Mouse (Mus musculus) left cerebral cortex, postnatal 25 days (tissue): ENCODE data around the gene Tmc7. TPM values are rescaled to one million over a fixed set of nuclear protein-coding genes. Genes with fewer than 3 reads are reported as not detected.

Experiments used
- DNase-seq, 2 experiments: peaks; one replicate each; pipeline ENCODE4 v3.0.0; 2022; ENCODE audit warnings: low spot score in 2 of 2, mixed read lengths in 1 of 2
- intact Hi-C: fragments of 180-260 bp; cut with DNase I; formaldehyde crosslinking; loops from one replicate; pipeline ENCODE4 v1.15.1; 2025
- total RNA-seq, 2 experiments: library from RNA; stranded (reverse); gene quantifications; 2 replicates each; pipeline ENCODE4 v1.2.3; 2021

The Tmc7 gene
- 10 to 100 TPM; 13.3 to 21.4 TPM for total RNA-seq

DNA sequence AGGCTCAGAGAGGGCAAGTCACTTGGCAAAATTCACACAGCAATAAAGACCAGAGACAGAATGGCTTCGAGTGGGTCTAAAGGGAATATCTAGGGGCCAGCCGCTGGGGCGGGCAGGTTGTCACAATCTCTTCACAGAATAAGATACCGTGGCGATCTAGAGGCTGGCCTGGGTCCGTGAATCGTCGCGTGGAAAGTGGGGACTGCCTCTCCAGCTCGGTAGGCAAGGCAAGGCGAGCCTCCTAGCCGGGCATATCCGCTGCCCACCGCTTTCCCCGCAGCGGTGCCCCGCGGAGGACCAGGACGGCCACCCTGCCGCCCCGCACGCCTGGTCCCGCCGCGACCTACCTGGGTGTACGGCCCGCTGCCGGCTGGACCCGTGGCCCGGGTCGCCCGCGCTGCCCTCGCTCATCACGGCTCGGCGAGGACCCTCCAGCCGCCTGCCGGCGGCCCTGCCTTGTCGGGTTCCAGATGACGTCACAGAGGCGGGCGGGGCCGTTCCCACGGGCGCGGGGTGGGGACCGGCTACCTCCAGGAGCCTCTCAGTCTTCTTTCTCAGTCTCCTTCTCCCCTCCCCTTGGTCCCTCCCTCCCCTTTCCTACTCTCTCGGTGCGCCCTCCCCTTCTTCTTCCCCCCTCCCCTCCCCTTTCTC lies at the start of gene Tmc7:
Tmc7 (minus strand) TSS at position 480 of the 651 bp plus-strand sequence.
- DNase-seq: peak; percentile 84 to 87
- intact Hi-C loops: no loop called here

DNA sequence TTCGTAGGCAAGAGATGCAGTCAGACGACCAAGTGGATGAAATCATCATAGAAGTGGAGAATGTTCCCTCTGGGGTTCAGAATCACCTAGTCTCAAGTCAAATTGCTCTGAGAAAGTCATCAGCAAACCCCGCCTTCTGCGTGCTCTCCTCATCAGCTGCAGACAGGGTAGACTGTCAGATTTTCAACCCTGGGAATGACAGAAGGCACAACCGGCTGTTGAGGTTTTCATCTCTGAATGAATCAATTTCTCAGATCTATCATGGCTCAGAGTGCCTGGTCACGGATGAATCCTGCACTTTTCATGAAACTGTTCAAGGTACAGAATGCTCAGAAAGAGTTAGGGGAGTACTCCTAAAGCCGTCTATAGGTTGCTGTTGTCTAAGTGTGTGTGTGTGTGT lies 49.4 kb upstream of the Tmc7 start:
- intact Hi-C loops: no loop called here
- DNase-seq: no peak

GRCm38 (mm10) chr7:118633094-118633493 lies 48.6 kb upstream of the Tmc7 start:
- intact Hi-C loops: no loop called here
- DNase-seq: no peak

- intact Hi-C loops: no loop called here
Measured at GRCm38 (mm10) chr7:118627550-118628298, 43.2 kb upstream of the Tmc7 start.

DNA sequence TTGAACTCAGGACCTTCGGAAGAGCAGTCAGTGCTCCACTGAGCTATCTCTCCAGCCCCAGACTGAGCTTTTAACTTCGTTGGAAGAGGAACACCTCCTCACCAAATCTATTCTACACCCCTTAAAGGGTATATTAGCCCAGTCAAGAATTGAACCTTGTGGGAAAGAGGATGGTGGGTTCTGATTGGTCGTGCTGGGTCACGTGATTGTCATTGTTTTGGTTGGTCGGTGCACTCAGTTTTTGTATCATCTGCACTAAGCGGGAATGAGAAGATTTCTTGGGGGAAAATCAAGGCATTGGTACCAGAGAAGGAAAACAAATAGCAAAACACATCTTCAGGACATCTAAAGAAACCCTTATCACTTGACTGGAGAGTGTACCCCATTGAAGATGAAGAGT lies 36.6 kb upstream of the Tmc7 start:
- intact Hi-C loops: no loop called here
- no peak for DNase-seq

More at GRCm38 (mm10) chr7:118627550-118628298, 43.2 kb upstream of the Tmc7 start:
- DNase-seq: no peak

GRCm38 (mm10) chr7:118620243-118620906 lies 35.8 kb upstream of the Tmc7 start:
- intact Hi-C loops: no loop called here
- no peak for DNase-seq

- DNase-seq: no peak
- intact Hi-C loops: no loop called here
Measured at GRCm38 (mm10) chr7:118618104-118618503, 33.6 kb upstream of the Tmc7 start.

- intact Hi-C loops: no loop called here
Measured at GRCm38 (mm10) chr7:118614076-118614475, 29.5 kb upstream of the Tmc7 start.

GRCm38 (mm10) chr7:118611933-118612332 lies 27.4 kb upstream of the Tmc7 start:
- no peak for DNase-seq
- intact Hi-C loops: no loop called here

More at GRCm38 (mm10) chr7:118614076-118614475, 29.5 kb upstream of the Tmc7 start:
- DNase-seq: no peak

GRCm38 (mm10) chr7:118611185-118611749 lies 26.7 kb upstream of the Tmc7 start:
- intact Hi-C loops: no loop called here
- DNase-seq: no peak

DNA sequence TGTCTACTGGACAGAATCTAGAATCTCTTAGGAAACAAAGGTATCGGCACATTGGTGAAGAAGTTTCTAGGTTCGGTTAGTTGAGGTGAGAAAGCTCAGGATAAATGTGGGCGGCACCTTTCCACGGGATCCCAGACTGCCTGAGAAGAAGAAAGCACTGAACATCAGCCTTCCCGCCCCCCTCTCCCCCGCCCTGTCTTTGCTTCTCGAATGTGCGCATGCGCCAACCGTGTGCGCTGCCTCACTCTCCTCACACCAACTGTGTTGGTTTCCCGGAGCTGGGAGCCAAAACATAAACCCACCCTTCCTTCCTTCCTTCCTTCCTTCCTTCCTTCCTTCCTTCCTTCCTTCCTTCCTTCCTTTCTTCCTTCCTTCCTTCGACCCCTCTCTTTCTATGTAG lies 26.2 kb upstream of the Tmc7 start:
- intact Hi-C loops: no loop called here

GRCm38 (mm10) chr7:118609815-118610214 lies 25.3 kb upstream of the Tmc7 start:
- intact Hi-C loops: no loop called here
- DNase-seq: no peak

More for the DNA sequence above, 26.2 kb upstream of the Tmc7 start:
- DNase-seq: no peak

GRCm38 (mm10) chr7:118604842-118605241 lies 20.3 kb upstream of the Tmc7 start:
- DNase-seq: no peak
- intact Hi-C loops: no loop called here

GRCm38 (mm10) chr7:118599954-118600631 lies 15.6 kb upstream of the Tmc7 start:
- no peak for DNase-seq
- intact Hi-C loops: no loop called here

DNA sequence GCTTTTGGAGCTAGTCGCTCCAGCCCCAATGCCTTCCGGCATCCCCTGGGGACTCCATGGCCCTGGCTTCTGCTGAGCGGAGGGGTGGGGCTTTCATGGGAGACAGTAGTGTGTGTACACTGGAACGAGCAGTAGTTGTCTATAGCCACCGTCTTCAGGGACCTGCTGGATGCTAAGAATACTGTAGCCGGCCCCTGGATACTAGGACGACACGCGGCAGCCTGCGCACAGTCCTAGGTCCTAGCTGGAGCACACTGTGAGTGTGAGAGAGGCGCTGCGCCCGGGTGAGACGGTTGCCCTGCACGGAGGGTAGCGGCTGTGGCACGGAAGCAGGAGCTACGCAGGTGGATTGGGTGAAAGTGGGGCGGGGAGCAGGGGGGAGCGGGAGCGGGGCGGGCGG lies 12.7 kb upstream of the Tmc7 start, which contains the start of gene Tmc5:
Tmc5 (plus strand) TSS at position 97 of the 400 bp plus-strand sequence.
- intact Hi-C loops: no loop called here
- no peak for DNase-seq

GRCm38 (mm10) chr7:118596271-118596670 lies 11.7 kb upstream of the Tmc7 start:
- no peak for DNase-seq
- intact Hi-C loops: no loop called here

GRCm38 (mm10) chr7:118595228-118595627 lies 10.7 kb upstream of the Tmc7 start:
- DNase-seq: peak; percentile 91 to 93
- intact Hi-C loops: loop anchor here (1.0 kb wide), 1 partner anchor 93 kb away; no protein-coding TSS in a partner anchor

DNA sequence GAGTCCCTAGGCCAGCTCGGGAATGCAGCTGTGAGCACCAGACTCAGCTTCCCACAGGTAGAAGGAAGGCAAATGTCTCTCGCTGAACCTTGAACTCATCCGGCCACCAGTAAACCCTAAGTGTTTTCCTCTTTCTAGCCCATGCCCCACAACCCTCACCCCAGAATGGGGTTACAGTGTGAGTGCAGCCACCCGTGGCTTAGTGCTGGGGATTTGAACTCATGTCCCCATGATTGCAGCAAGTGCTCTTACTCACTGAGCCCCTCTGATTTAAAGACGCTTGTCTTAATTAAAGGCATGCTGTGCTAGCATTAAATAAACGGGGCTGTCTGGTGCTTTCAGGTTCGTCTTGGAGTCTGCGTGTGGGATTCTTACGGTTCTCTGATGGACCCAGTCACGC lies 10.1 kb upstream of the Tmc7 start:
- DNase-seq: no peak
- intact Hi-C loops: loop anchor here (1.0 kb wide), 1 partner anchor 94 kb away; no protein-coding TSS in a partner anchor

DNA sequence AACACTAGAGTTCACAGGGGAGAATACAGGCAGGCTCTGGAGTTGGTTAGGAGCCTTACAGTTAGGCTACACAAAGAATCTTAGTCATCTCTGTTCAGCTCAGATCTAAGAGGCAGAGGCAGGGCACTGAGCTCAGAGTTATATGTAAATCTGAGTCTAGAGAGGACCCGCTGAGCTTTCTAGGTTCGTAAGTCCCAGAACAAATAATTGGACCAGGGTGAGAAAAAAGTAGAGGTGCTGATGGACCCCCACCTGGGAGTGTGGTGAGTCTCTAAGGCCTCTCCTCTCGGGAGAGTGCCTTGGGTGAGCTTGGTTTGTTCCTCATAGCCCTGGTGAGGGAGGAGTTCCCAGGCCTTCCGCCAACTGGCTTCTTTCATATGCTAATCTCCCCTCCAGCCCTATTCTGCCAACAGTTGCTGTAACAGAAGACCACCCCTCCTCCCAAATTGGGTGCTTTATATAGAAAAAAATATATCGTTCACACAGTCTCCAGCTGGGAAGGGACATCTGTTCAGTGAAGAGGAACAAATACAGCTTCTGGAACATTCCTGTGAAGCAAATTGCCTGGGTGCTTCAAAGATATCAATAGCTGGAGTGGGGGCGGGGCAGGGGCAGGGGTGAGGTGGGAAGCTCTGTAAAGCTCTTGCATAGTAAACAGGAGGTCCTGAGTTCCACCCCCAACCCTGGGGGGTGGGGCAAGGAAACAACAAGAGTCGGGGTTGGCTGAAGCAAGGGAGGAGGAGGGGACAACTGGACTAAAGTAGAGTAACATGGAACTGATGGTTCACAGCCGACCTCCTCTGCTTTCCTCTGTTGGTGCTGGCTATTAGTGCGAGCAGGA lies 9.3 kb upstream of the Tmc7 start:
- intact Hi-C loops: no loop called here
- peak; percentile 60 to 80 for DNase-seq
